Mouse (Mus musculus) midbrain, embryonic 11.5 days (tissue): ENCODE results near the gene Serpinb1b. TPM values are rescaled to one million over a fixed set of nuclear protein-coding genes. Genes with fewer than 3 reads are reported as not detected.

ENCODE experiments used
- ATAC-seq: fragments of 200-750 bp; cut with Nextera tagmentation; 2 replicates; pipeline ENCODE4 v1.8.0; 2017; ENCODE audit warnings: moderate TSS enrichment, moderate library complexity; ENCODE audit not compliant: low FRiP score
- DNase-seq: peaks from one replicate; pipeline ENCODE4 v3.0.0; 2015; ENCODE audit warnings: low spot score; ENCODE audit errors: missing footprints
- H3K27ac ChIP-seq: fragments of 300-500 bp; sonication (generic); 2 replicates; pipeline ENCODE4 v1.5.1; 2014; ENCODE audit warnings: low read depth, low read length
- H3K27me3 ChIP-seq: fragments of 300-500 bp; sonication (generic); 2 replicates; pipeline ENCODE4 v1.6.1; 2014; ENCODE audit warnings: mild to moderate bottlenecking, low read length, moderate library complexity, mixed read lengths; ENCODE audit not compliant: control insufficient read depth, insufficient read depth
- H3K36me3 ChIP-seq: fragments of 300-500 bp; sonication (generic); 2 replicates; pipeline ENCODE4 v1.6.1; 2014; ENCODE audit warnings: mild to moderate bottlenecking, low read length, moderate library complexity, mixed read lengths; ENCODE audit not compliant: control insufficient read depth, insufficient read depth
- H3K4me1 ChIP-seq: fragments of 300-500 bp; sonication (generic); 2 replicates; pipeline ENCODE4 v1.6.1; 2014; ENCODE audit warnings: low read length; ENCODE audit not compliant: control insufficient read depth, insufficient read depth
- H3K4me2 ChIP-seq: fragments of 300-500 bp; sonication (generic); 2 replicates; pipeline ENCODE4 v1.6.1; 2014; ENCODE audit warnings: mild to moderate bottlenecking, moderate library complexity
- H3K4me3 ChIP-seq: fragments of 300-500 bp; sonication (generic); 2 replicates; pipeline ENCODE4 v1.5.1; 2014; ENCODE audit warnings: low read depth, low read length
- H3K9ac ChIP-seq: fragments of 300-500 bp; sonication (generic); 2 replicates; pipeline ENCODE4 v1.6.1; 2014; ENCODE audit warnings: low read length
- H3K9me3 ChIP-seq: fragments of 300-500 bp; sonication (generic); 2 replicates; pipeline ENCODE4 v1.6.1; 2016; ENCODE audit warnings: low read length; ENCODE audit not compliant: control insufficient read depth
- WGBS: fragments of 180-500 bp; shearing (Covaris S2); extraction: QIAGEN DNeasy Blood & Tissue Kit; methylation state at CpG from one replicate; pipeline ENCODE4 v1.1.7; 2014; 5-methylcytosine and 5-hydroxymethylcytosine counted together
- polyA plus RNA-seq: library from polyadenylated mRNA; unstranded; fragments of >200 nt; fragmentation: Nextera tagmentation; extraction: Ambion mirVana; gene quantifications from 2 replicates; pipeline ENCODE4 v1.2.1, GENCODE M21; 2014

Gene Serpinb1b
- polyA plus RNA-seq, 1 experiment from 2014 or later = 0.10 TPM

DNA sequence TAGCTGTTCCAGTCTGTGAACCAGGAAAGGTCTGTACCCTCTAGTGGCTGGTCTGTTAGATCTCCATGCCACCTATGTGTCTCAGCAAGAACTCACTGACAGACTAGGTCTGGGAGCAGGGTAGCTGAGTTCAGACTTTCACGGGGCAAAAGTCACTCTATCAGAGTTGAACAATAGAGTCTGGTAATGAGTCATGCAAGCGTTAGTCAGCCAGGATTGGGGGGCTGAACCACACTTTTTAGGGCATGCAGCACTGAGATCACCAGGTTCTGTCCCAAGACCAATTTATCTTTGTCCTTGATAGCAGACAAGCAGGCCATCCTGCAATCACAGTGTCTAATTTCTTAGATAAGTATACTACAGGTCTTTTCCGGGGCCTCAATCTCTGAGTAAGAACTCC is 63.1 kb downstream of the Serpinb1b start:
- 77% methylated on average over 3 of the region's 3 CpGs for WGBS
- H3K27ac ChIP-seq = no peak overlapping the region
- H3K9ac ChIP-seq = no peak overlapping the region
- DNase-seq = no peak
- ATAC-seq = no peak
- H3K4me1 ChIP-seq = no peaks in the 10 kb centered on the region
- no peaks in the 10 kb centered on the region for H3K27me3 ChIP-seq
- no peak overlapping the region for H3K4me2 ChIP-seq
- no peaks in the 10 kb centered on the region for H3K36me3 ChIP-seq
- no peak overlapping the region for H3K4me3 ChIP-seq
- no peaks in the 10 kb centered on the region for H3K9me3 ChIP-seq

Other genes with a start within 250 kb of the Serpinb1b start
- gene Serpinb1a, start 227.4 kb upstream of the Serpinb1b start, polyA plus RNA-seq = 2.0 and 2.9 TPM in 2 replicates
- not detected in 2 replicates for gene Serpinb1c, start 180.4 kb upstream of the Serpinb1b start, polyA plus RNA-seq
- 0.55 and 0.83 TPM in 2 replicates for gene Serpinb6b, start 113.4 kb upstream of the Serpinb1b start, polyA plus RNA-seq
- gene Serpinb9, start 75.3 kb upstream of the Serpinb1b start, polyA plus RNA-seq = 0.63 and 1.2 TPM in 2 replicates
- gene Serpinb9b, start 51.2 kb upstream of the Serpinb1b start, polyA plus RNA-seq = 0.12 TPM in 1 of 2 replicates, not detected in the other
- not detected in 2 replicates for gene Serpinb9c, start 81.2 kb downstream of the Serpinb1b start, polyA plus RNA-seq
- not detected in 2 replicates for gene Serpinb9d, start 114.4 kb downstream of the Serpinb1b start, polyA plus RNA-seq
- gene Serpinb9e, start 171.0 kb downstream of the Serpinb1b start, polyA plus RNA-seq = not detected in 2 replicates
- not detected in 2 replicates for gene Serpinb9f, start 245.5 kb downstream of the Serpinb1b start, polyA plus RNA-seq